Mouse (Mus musculus): Measurements from ENCODE around the gene Plxnb2.

Plxnb2 gene

GRCm38 (mm10) chr15:89148496-89149270 is 31.9 kb downstream of the Plxnb2 start:
- DNase-seq (ENCODE audit: low spot score): peak; percentile 34

- DNase-seq (ENCODE audit: low spot score): no peak
Observed at GRCm38 (mm10) chr15:89147895-89148294, 32.7 kb downstream of the Plxnb2 start.

GRCm38 (mm10) chr15:89147456-89147855 is 33.1 kb downstream of the Plxnb2 start:
- DNase-seq (ENCODE audit: low spot score): no peak

- DNase-seq (ENCODE audit: low spot score): no peak
Observed at GRCm38 (mm10) chr15:89147024-89147423, 33.6 kb downstream of the Plxnb2 start.

GRCm38 (mm10) chr15:89146537-89146936 is 34.1 kb downstream of the Plxnb2 start:
- peak; percentile 74 for DNase-seq (ENCODE audit: low spot score)

- no peak for DNase-seq (ENCODE audit: low spot score)
Observed at GRCm38 (mm10) chr15:89145813-89146350, 34.7 kb downstream of the Plxnb2 start.

GRCm38 (mm10) chr15:89144965-89145364 is 35.6 kb downstream of the Plxnb2 start:
- DNase-seq (ENCODE audit: low spot score): no peak

- DNase-seq (ENCODE audit: low spot score): no peak
Observed at GRCm38 (mm10) chr15:89143134-89143533, 37.5 kb downstream of the Plxnb2 start.

- DNase-seq (ENCODE audit: low spot score): no peak
Observed at GRCm38 (mm10) chr15:89141905-89142304, 38.7 kb downstream of the Plxnb2 start.

GRCm38 (mm10) chr15:89141443-89141842 is 39.1 kb downstream of the Plxnb2 start:
- DNase-seq (ENCODE audit: low spot score): no peak

GRCm38 (mm10) chr15:89140659-89141252 is 39.8 kb downstream of the Plxnb2 start, which contains the start of gene Mapk12:
Gene Mapk12 (minus strand): TSS chr15:89140703.
- peak; percentile 82 for DNase-seq (ENCODE audit: low spot score)

GRCm38 (mm10) chr15:89140048-89140658 is 40.4 kb downstream of the Plxnb2 start:
- peak; percentile 54 for DNase-seq (ENCODE audit: low spot score)

GRCm38 (mm10) chr15:89138531-89138930 is 42.1 kb downstream of the Plxnb2 start:
- no peak for DNase-seq (ENCODE audit: low spot score)

- no peak for DNase-seq (ENCODE audit: low spot score)
Observed at GRCm38 (mm10) chr15:89138046-89138405, 42.6 kb downstream of the Plxnb2 start.

GRCm38 (mm10) chr15:89137378-89138045 is 43.1 kb downstream of the Plxnb2 start:
- no peak for DNase-seq (ENCODE audit: low spot score)

- DNase-seq (ENCODE audit: low spot score): no peak
Observed at GRCm38 (mm10) chr15:89136461-89137155, 44.0 kb downstream of the Plxnb2 start.

GRCm38 (mm10) chr15:89131316-89131715 is 49.3 kb downstream of the Plxnb2 start:
- no peak for DNase-seq (ENCODE audit: low spot score)

GRCm38 (mm10) chr15:89130245-89130644 is 50.3 kb downstream of the Plxnb2 start:
- no peak for DNase-seq (ENCODE audit: low spot score)

GRCm38 (mm10) chr15:89128382-89129350 is 51.9 kb downstream of the Plxnb2 start, which contains the start of gene Hdac10:
Gene Hdac10 (minus strand): TSS chr15:89128700.
- DNase-seq (ENCODE audit: low spot score): peak; percentile 94

- no peak for DNase-seq (ENCODE audit: low spot score)
Observed at GRCm38 (mm10) chr15:89127364-89127940, 53.1 kb downstream of the Plxnb2 start.

Data from embryo, embryonic 10 days (tissue).